Mouse (Mus musculus) heart, embryonic 11.5 days (tissue): ENCODE measurements at regions not wholly inside any gene's neighbourhood (a gene's known extent, or its start where the extent isn't known, plus 50 kb on each side); places are given as distances from the start of the nearest gene placed in this dataset.

ENCODE experiments used
- ATAC-seq: fragments of 200-750 bp; cut with Nextera tagmentation; replicated peaks from 2 replicates; pipeline ENCODE4 v1.8.0; 2017; ENCODE audit warnings: moderate library complexity; ENCODE audit not compliant: insufficient number of reproducible peaks, low FRiP score, low TSS enrichment
- H3K27ac ChIP-seq: fragments of 300-500 bp; sonication (generic); 2 replicates; pipeline ENCODE4 v1.5.1; 2014; ENCODE audit warnings: mild to moderate bottlenecking, low read depth, low read length
- H3K27me3 ChIP-seq: fragments of 300-500 bp; sonication (generic); 2 replicates; pipeline ENCODE4 v1.6.1; 2014; ENCODE audit warnings: mild to moderate bottlenecking, low read length, mixed read lengths; ENCODE audit not compliant: control insufficient read depth, insufficient read depth
- H3K36me3 ChIP-seq: fragments of 300-500 bp; sonication (generic); 2 replicates; pipeline ENCODE4 v1.6.1; 2014; ENCODE audit warnings: mild to moderate bottlenecking, low read length, moderate library complexity, mixed read lengths; ENCODE audit not compliant: control insufficient read depth, insufficient read depth
- H3K4me1 ChIP-seq: fragments of 300-500 bp; sonication (generic); 2 replicates; pipeline ENCODE4 v1.6.1; 2014; ENCODE audit warnings: low read length; ENCODE audit not compliant: control insufficient read depth, insufficient read depth
- H3K4me2 ChIP-seq: fragments of 300-500 bp; sonication (generic); 2 replicates; pipeline ENCODE4 v1.6.1; 2014; ENCODE audit warnings: mild to moderate bottlenecking, moderate library complexity
- H3K4me3 ChIP-seq: fragments of 300-500 bp; sonication (generic); 2 replicates; pipeline ENCODE4 v1.5.1; 2014; ENCODE audit warnings: low read depth, low read length
- H3K9ac ChIP-seq: fragments of 300-500 bp; sonication (generic); 2 replicates; pipeline ENCODE4 v1.6.1; 2014; ENCODE audit warnings: mild to moderate bottlenecking, low read depth, low read length, moderate library complexity
- H3K9me3 ChIP-seq: fragments of 300-500 bp; sonication (generic); replicated peaks from 2 replicates; pipeline ENCODE4 v1.6.1; 2016; ENCODE audit warnings: low read length; ENCODE audit not compliant: control insufficient read depth
- WGBS: fragments of 180-500 bp; shearing (Covaris S2); extraction: QIAGEN DNeasy Blood & Tissue Kit; methylation state at CpG from one replicate; pipeline ENCODE4 v1.1.7; 2014; ENCODE audit not compliant: insufficient replicate concordance; 5-methylcytosine and 5-hydroxymethylcytosine counted together

- no peak overlapping the region for H3K4me2 ChIP-seq
- no peak overlapping the region for H3K9ac ChIP-seq
- H3K9me3 ChIP-seq: no peaks in the 10 kb centered on the region
- no peak overlapping the region for H3K4me3 ChIP-seq
- no peak for ATAC-seq
- 33% methylated on average over 1 of the region's 1 CpGs for WGBS
- no peaks in the 10 kb centered on the region for H3K27me3 ChIP-seq
- H3K27ac ChIP-seq: no peak overlapping the region
- H3K36me3 ChIP-seq: no peaks in the 10 kb centered on the region
- no peaks in the 10 kb centered on the region for H3K4me1 ChIP-seq
Measured at GRCm38 (mm10) chr17:15646768-15647167, 58.0 kb upstream of the Chd1 start.

DNA sequence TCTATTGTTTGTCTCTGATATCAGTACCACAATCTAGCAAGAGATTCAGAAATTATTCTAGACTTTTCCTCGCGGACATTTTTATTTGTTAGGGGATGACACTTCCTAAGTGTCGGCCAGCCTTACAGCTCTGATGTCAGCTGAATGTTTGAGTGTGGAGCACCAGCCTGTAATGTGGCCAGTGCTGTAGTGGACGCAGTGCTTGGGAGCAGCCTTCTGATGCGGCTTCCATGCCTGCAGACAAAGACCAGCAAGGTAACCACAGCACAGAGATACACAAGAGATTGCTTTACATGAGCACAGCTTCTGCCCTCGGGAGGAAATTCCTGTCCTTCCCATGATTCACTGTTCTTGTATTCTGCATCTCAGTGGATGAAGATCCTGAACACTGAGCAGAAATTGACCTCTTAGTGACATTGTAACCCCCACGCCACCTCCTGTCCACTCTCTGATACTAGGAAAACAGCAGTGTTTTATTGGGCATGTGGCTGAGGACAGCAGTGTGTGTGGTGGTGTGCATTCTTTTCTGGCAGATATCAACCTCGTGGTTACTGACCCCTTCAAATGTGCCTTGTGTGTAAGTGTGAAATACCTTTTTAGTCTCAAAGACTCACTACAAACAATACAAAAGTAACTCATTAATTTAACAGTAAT is 54.6 kb upstream of the Chd1 start:
- H3K9me3 ChIP-seq: no peaks in the 10 kb centered on the region
- H3K27me3 ChIP-seq: no peaks in the 10 kb centered on the region
- peaks cover 4% of the 10 kb centered on the region; the same call in 1 of the 2 replicates for H3K4me1 ChIP-seq
- no peak overlapping the region for H3K9ac ChIP-seq
- no peak overlapping the region for H3K4me2 ChIP-seq
- no peaks in the 10 kb centered on the region for H3K36me3 ChIP-seq
- H3K27ac ChIP-seq: no peak overlapping the region
- ATAC-seq: no peak
- H3K4me3 ChIP-seq: no peak overlapping the region
- WGBS: 50% methylated on average over 8 of the region's 8 CpGs

GRCm38 (mm10) chr17:15651869-15652268 is 52.9 kb upstream of the Chd1 start:
- ATAC-seq: no peak
- no peak overlapping the region for H3K27ac ChIP-seq
- no peak overlapping the region for H3K4me3 ChIP-seq
- H3K4me1 ChIP-seq: peaks cover 4% of the 10 kb centered on the region; the same call in 1 of the 2 replicates
- no peaks in the 10 kb centered on the region for H3K27me3 ChIP-seq
- WGBS: 81% methylated on average over 3 of the region's 3 CpGs
- no peaks in the 10 kb centered on the region for H3K36me3 ChIP-seq
- no peaks in the 10 kb centered on the region for H3K9me3 ChIP-seq
- H3K4me2 ChIP-seq: no peak overlapping the region
- H3K9ac ChIP-seq: no peak overlapping the region
